Mouse (Mus musculus): ENCODE data around the gene Yjefn3.

Yjefn3 gene

GRCm38 (mm10) chr8:69881261-69881865 lies 21.1 kb downstream of the Yjefn3 start:
- in situ Hi-C loops (cut with MboI, MseI), result no loop called here

DNA sequence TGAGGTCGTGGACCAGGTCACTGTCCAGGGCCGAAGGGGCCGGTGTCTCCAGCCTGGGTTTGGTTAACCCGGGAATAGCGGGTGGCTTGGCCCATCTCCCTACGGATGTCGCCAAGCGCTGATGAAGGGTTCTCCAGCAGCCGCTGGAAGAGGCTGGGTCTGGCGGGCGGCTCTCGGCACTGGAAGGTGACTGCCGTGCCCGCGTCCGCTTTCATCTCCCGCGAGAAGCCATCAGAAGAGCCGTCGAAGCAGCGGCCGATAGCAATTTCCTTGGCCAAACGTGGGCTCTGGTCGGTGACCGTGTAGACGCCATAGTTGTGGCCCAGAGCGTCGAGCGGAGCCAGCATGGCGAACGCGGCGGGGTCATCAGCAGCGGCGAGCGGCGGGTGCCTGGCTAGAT lies 21.7 kb downstream of the Yjefn3 start:
- in situ Hi-C loops (cut with MboI, MseI), result no loop called here

GRCm38 (mm10) chr8:69879678-69880077 lies 22.8 kb downstream of the Yjefn3 start:
- in situ Hi-C loops (cut with MboI, MseI), result no loop called here

DNA sequence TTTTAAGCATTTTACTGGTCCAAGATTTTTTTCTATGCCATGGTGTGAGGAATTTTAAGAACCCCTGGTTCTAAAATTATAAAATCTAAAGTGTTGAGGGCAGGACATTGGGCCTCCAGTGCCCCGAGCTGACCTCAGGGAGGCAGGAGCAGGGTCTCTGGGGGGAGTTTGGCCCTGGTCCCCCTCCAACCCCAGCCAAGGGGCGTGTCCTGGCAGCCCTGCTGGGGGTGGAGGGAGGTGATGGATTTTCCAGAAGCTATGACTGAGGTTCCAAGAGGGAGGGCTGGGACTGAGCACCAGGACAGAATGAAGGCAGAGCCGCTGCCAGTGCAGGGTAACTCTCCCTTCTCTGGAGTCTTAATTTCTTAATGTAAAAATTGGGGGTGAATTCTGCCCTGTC lies 24.5 kb downstream of the Yjefn3 start:
- in situ Hi-C loops (cut with MboI, MseI), result no loop called here

- in situ Hi-C loops (cut with MboI, MseI), result no loop called here
Observed at GRCm38 (mm10) chr8:69877396-69877795, 25.1 kb downstream of the Yjefn3 start.

DNA sequence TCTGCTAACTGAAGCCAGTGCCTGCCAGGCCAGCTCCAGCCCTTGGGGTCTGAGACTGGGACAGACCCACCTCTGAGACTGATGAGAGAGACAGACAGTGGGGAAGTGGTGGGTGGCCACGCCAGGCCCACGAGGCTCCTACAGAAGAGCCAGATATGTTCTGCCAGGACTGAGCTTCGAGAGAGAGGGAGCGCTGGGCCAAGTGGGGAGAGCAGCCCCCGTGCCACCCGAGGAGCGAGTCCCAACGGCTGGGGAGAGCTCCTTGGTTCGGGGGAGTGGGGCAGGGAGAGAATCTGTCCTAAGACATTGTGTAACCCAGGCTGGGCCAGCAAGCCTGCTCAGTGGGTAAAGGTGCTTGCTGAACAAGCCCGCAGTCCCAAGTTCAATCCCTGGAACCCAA lies 25.5 kb downstream of the Yjefn3 start:
- in situ Hi-C loops (cut with MboI, MseI), result no loop called here

- in situ Hi-C loops (cut with MboI, MseI), result no loop called here
Observed at GRCm38 (mm10) chr8:69876097-69876496, 26.4 kb downstream of the Yjefn3 start.

DNA sequence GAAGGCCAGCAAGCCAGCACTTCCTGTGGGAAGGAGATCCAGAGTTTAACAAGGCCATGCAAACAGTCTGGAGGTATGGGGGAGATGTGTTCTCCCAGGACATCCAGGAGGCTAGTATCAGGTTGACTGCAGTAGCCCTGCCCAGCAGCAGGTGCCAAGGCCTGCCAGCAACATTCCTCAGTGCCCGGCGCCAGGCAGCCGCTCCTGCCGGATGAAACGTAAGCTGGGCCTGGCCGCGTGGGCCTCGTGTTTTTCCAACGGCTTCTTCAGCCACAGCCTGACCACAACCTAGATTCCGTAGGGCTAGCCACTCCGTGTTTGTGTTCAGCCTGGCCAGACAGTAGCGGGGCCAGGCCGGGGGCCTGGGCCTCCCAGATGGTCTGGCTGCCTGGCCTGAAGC lies 27.9 kb downstream of the Yjefn3 start:
- in situ Hi-C loops (cut with MboI, MseI), result no loop called here

DNA sequence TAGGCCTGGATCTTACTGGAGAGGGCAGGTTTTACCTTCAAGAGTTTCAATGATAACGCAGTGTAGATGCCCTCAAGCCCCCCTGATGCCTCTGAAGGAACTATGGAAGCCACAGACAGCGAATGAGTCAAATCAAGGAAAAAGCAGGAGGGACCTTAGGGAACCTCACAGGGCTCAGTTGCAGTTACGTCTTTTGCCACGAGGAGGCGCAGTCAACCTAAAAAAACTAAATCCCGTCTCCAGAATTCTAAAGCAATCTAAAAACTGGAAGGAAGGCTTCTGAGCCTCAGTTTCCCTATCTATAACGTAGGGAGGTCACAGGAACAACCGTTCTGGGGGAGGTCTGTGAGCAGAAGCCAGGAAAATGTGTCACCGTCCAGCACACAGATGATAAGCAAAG lies 28.4 kb downstream of the Yjefn3 start:
- in situ Hi-C loops (cut with MboI, MseI), result no loop called here

DNA sequence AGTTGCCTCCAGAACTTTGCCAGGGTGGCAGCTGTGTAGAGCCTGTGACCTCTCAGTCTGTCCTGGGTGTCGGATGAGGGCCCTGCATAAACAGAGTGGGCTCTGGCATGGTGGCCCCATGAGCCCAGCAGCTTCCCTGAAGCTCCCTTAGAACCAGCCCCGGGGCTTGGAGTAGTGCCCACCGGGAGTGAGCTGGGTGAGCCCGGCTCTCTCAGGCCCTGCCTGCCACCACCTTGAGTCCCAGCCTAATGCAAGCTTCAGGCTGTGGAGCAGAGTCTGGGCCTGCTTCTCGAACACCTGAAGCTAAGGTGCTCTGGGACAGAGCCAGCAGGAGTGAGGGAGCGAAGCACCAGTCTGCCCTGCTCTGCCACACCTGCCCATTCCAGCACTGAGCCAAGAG lies 31.6 kb downstream of the Yjefn3 start:
- in situ Hi-C loops (cut with MboI, MseI), result no loop called here

DNA sequence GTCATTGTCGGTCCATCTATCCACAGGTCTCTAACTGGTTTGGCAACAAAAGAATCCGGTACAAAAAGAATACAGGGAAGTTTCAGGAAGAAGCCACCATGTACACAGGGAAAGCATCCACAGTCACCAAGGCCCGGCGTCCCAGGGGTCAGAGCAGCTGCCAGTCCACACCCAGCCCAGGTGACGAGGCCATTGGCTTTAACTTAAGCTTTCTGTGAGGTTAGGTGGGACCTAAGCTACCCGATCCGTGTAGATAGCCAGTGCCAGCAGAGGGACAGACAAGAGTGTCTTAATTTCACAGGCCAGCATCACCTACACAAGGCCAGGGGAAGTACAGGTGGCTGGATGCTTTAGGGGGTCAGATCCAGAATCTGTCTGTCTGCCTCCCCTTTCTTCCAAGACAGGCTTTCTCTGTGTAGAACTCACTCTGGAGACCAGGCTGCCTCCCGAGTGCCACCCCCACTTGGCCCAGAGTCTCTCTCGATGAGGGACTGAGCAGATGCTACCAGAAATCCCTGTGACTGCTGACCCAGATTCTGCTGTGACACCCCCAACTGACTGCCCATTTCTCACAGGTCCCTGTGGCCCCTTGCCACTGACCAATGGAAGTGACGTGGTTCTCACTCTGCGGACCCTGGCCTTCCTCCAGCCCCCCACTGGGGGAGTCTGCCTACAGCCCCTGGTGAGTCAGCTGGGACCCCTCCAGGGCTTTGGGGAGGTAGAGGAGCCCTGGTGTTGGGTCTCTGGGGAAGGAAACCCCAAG lies 32.3 kb downstream of the Yjefn3 start:
- in situ Hi-C loops (cut with MboI, MseI), result no loop called here

DNA sequence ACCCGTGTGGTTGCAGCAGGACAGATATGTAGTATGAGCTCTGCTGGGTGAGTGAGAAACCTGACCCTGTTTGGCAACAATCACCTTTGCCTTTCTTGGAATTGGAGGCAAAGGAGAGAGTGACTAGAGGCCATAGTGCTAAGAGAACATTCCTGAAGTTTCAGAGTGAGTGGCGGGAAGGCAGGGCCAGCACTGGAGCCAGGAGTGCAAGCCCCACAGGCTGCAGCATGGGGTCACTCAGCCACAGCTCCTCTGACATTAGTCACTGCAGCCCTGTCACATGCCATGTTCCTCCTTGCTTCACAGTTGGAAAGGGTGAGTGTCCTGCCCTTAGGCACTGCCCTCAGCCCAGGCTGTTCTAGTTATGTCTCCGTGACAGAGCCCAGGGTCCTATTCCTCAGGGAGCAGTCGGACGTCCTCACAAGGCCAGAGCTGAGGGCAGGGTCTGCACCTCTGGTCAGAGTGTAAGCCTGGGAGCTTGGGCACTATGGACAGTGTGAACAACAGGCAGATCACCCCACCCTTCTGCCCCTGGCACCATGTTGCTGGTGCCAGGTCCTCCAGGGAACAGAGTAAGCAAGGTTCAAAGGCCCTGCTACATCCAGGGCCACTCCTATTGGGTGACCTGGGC lies 34.7 kb downstream of the Yjefn3 start:
- in situ Hi-C loops (cut with MboI, MseI), result loop anchor here in 1 of 2 experiments (10.0 kb wide), 1 partner anchor 1237 kb away; no protein-coding TSS in a partner anchor

DNA sequence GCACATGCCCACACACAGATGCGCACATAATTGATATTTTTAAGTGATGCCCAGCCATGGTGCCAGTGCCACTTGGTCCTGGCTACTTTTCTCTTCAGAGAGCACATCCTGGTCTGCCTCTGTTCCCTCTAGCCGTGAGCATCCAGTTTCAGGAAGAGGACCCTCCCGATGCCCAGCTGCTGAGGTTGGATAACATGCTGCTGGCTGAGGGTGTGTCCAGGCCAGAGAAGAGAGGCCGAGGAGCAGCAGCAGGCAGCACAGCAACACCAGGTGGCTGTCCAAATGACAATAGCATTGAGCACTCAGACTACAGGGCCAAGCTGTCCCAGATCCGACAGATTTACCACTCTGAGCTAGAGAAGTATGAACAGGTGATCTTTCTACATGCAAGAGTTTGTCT lies 38.3 kb downstream of the Yjefn3 start:
- in situ Hi-C loops (cut with MboI, MseI), result loop anchor here in 1 of 2 experiments (10.0 kb wide), 1 partner anchor 1241 kb away; no protein-coding TSS in a partner anchor

DNA sequence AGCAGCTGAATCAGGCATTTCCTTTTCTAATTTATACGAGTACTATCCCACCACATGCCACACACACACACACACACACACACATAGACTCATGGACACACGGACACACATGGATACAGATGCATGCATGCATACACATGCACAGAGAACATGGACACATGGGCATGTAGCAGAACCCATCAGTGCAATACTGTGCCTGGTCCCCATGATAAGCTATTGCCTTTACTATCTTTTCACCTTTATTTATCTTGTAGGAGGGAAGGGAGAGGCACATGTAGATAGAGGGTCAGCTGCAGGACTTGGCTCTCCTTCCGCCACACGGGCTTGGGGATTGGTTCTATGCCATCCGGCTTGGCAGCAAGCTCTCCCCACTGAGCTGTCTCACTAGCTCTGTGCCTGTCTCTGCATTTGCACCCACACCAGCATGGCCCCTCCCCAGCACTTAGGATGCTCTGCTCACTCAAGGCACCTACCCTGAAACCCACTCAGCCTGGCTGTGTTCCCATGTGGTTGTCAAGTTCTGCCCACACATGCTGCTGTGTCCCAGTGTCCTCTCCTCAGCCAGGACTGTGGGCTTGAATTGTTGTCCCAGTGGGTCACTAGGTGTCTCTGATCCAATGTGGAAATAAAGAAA lies 39.0 kb downstream of the Yjefn3 start:
- in situ Hi-C loops (cut with MboI, MseI), result loop anchor here in 1 of 2 experiments (10.0 kb wide), 1 partner anchor 1241 kb away; no protein-coding TSS in a partner anchor

DNA sequence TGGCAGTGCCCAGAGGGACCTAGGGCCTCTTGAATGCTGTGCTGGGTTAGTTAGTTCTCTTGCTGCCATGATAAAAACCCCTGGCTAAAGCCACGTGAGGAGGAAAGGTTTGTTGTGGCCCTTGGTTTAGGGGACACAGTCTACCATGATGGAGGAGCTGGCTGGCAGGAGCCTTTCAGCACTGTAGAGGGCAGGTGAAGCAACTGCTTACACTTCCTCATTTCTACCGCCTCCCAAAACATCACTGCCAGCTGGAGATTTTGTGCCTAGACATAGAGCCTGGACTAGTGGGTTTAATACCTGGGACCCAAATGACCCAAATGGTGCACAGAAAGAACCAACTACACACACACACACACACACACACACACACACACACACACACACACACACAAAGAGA lies 41.3 kb downstream of the Yjefn3 start:
- in situ Hi-C loops (cut with MboI, MseI), result loop anchor here in 1 of 2 experiments (10.0 kb wide), 1 partner anchor 1244 kb away; no protein-coding TSS in a partner anchor

DNA sequence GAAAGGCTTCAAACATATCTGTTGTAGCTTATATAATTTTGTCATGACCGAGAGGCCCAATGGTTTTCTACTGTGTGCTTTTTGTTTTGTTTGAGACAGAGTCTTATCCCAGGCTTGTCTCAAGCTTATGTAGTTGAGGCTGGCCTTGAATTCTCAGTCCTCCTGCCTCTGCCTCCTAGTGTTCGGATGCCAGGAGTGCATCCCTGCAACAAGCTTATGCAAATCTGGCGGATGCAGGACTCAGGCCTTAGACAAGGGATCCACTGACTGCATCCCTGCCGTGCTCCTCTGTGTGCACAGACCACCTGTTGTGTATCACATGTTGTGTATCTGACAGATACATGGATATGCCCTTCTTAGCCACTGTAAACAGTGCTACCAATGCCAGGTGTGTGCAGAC lies 41.7 kb downstream of the Yjefn3 start:
- in situ Hi-C loops (cut with MboI, MseI), result loop anchor here in 1 of 2 experiments (10.0 kb wide), 1 partner anchor 1244 kb away; no protein-coding TSS in a partner anchor

- in situ Hi-C loops (cut with MboI, MseI), result no loop called here
Observed at GRCm38 (mm10) chr8:69853869-69854268, 48.6 kb downstream of the Yjefn3 start.

DNA sequence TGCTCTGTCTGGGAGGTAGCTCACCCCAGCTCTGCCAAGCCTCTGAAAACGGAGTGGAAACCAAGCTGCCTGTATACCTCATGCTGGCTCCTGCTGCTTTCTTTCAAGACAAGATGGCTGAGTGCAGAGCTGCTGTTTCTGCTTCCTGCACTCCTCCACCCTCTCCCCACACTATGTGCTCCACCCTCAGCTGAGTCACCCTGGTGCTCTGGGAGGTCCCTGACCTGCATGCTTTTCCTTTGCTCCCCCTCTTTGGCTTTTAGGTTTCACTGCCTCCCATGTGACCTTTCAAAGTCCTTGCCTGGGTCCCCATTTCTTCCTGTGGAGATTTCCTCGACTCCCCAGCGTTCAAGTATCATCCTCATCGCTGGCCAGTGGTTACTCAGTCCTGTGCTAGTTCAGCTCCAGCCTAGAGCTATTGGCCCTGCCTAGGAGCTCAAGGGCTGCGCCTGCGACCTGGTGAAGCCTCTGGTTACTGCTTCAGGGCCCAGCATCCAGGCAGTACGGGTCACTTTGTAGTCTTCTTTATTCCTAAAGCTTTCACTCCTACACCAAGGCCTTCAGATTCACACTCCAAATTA lies 51.5 kb downstream of the Yjefn3 start:
- in situ Hi-C loops (cut with MboI, MseI), result no loop called here

- in situ Hi-C loops (cut with MboI, MseI), result no loop called here
Observed at GRCm38 (mm10) chr8:69849899-69850298, 52.6 kb downstream of the Yjefn3 start.

DNA sequence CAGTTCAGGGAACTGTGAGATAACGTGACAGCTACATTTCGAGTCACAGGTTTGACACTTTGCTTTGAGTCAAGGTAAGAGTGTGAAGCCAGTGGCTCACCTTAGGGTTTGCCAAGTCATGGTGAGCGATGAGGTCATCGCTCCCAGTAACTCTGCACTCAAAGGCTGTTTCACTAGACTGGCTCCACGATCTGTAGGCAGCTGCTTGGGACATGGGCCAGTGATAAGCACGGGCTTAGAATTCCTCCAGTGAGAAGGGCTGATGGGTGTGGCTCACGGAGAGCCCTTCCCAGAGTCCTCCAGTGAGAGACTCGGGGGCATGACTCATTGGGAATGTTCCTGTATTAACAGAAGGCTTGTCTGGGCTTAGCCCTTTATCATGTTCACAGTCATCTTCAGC lies 53.6 kb downstream of the Yjefn3 start:
- in situ Hi-C loops (cut with MboI, MseI), result no loop called here

DNA sequence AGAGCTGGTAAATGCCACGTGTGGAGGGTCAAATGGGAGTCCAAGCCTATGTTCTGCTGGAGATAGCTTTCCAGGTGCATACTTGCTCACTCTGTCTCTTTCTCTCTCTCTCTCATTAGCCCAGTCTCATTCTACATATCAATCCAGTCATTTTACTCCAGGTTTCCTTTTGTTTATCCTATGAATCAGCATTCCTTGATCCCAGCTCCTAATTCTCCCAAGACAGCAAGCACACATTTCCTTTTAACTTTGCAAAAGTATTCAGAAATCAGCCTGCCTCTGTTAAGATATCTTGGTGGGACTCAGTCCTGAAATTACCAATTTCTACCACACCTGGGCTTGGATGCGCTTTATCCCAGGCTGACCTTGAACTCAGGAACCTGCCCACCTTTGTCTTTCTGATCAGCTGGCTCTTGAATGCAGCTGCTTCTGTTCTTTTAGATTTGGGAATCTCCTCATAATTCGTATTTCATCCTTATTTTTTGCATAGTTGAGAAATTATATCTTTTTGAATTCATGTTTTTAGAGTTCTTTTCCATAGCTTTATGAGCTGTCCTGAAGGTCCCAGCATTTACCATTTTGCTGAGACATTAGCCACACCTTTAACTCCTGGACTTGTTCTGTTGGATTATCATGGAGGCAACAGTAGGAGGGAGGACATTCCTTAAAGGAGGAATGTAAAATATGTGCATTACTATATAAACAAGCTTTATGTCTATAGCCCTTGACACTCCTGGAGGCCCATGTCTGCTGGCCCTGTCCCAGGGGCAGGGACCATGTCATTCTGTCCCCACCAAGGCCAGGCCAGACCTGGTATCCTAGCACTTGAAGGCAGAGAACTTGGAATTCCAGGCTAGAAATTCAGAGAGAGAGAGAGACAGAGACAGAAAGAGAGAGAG lies 55.1 kb downstream of the Yjefn3 start:
- in situ Hi-C loops (cut with MboI, MseI), result no loop called here
